Mouse (Mus musculus): ENCODE results near the gene Abcf3.

GRCm38 (mm10) chr16:20548096-20548948, at the start of gene Abcf3:
- TF ChIP-seq POLR2AphosphoS2 (IDR thresholded peaks at IDR 0.05; ENCODE audit: insufficient read length, low read depth) (peak; percentile 92), MAX (IDR thresholded peaks at IDR 0.05; ENCODE audit: low read depth) (no peak), POLR2A (IDR thresholded peaks at IDR 0.05; ENCODE audit: insufficient read length, low read depth) (peak; percentile 85), USF1 (IDR thresholded peaks at IDR 0.05; ENCODE audit: low read depth) (no peak), TCF12 (IDR thresholded peaks at IDR 0.05; ENCODE audit: insufficient read depth, poor library complexity, severe bottlenecking) (no peak), CEBPB (IDR thresholded peaks at IDR 0.05; ENCODE audit: insufficient read depth, poor library complexity, severe bottlenecking) (no peak)
